Mouse (Mus musculus): Measurements from ENCODE around the gene Slc38a10.

The Slc38a10 gene

GRCm38 (mm10) chr11:120175948-120176347 is 24.8 kb upstream of the Slc38a10 start:
- no peak for DNase-seq (ENCODE audit: low spot score in 2 of 2)

GRCm38 (mm10) chr11:120173213-120173612 is 22.1 kb upstream of the Slc38a10 start:
- no peak for DNase-seq (ENCODE audit: low spot score in 2 of 2)

- DNase-seq (ENCODE audit: low spot score in 2 of 2) = no peak
Observed at GRCm38 (mm10) chr11:120171168-120171567, 20.0 kb upstream of the Slc38a10 start.

GRCm38 (mm10) chr11:120169208-120169992 is 18.3 kb upstream of the Slc38a10 start:
- DNase-seq (ENCODE audit: low spot score in 2 of 2) = peak; percentile 82 to 92

GRCm38 (mm10) chr11:120168516-120168915 is 17.4 kb upstream of the Slc38a10 start:
- no peak for DNase-seq (ENCODE audit: low spot score in 2 of 2)

GRCm38 (mm10) chr11:120167921-120168356 is 16.8 kb upstream of the Slc38a10 start:
- DNase-seq (ENCODE audit: low spot score in 2 of 2) = no peak

- DNase-seq (ENCODE audit: low spot score in 2 of 2) = no peak
Observed at GRCm38 (mm10) chr11:120167059-120167458, 15.9 kb upstream of the Slc38a10 start.

GRCm38 (mm10) chr11:120164471-120165261 is 13.5 kb upstream of the Slc38a10 start:
- DNase-seq (ENCODE audit: low spot score in 2 of 2) = no peak

GRCm38 (mm10) chr11:120164028-120164427 is 12.9 kb upstream of the Slc38a10 start:
- no peak for DNase-seq (ENCODE audit: low spot score in 2 of 2)

GRCm38 (mm10) chr11:120163207-120163606 is 12.1 kb upstream of the Slc38a10 start:
- no peak for DNase-seq (ENCODE audit: low spot score in 2 of 2)

- DNase-seq (ENCODE audit: low spot score in 2 of 2) = no peak
Observed at GRCm38 (mm10) chr11:120161245-120161644, 10.1 kb upstream of the Slc38a10 start.

- DNase-seq (ENCODE audit: low spot score in 2 of 2) = no peak
Observed at GRCm38 (mm10) chr11:120160478-120160877, 9.3 kb upstream of the Slc38a10 start.

- DNase-seq (ENCODE audit: low spot score in 2 of 2) = no peak
Observed at GRCm38 (mm10) chr11:120159653-120160052, 8.5 kb upstream of the Slc38a10 start.

- no peak for DNase-seq (ENCODE audit: low spot score in 2 of 2)
Observed at GRCm38 (mm10) chr11:120158828-120159227, 7.7 kb upstream of the Slc38a10 start.

GRCm38 (mm10) chr11:120150440-120151112 is 570 bp downstream of the Slc38a10 start:
- peak in 1 of 2 experiments; percentile 27 for DNase-seq (ENCODE audit: low spot score in 2 of 2)

- no peak for DNase-seq (ENCODE audit: low spot score in 2 of 2)
Observed at GRCm38 (mm10) chr11:120149510-120150200, 1.5 kb downstream of the Slc38a10 start.

GRCm38 (mm10) chr11:120148201-120148855 is 2.8 kb downstream of the Slc38a10 start:
- DNase-seq (ENCODE audit: low spot score in 2 of 2) = no peak

GRCm38 (mm10) chr11:120143708-120144497 is 7.2 kb downstream of the Slc38a10 start:
- DNase-seq (ENCODE audit: low spot score in 2 of 2) = no peak

GRCm38 (mm10) chr11:120142601-120143051 is 8.5 kb downstream of the Slc38a10 start:
- DNase-seq (ENCODE audit: low spot score in 2 of 2) = no peak

- no peak for DNase-seq (ENCODE audit: low spot score in 2 of 2)
Observed at GRCm38 (mm10) chr11:120140255-120140654, 10.9 kb downstream of the Slc38a10 start.
